Mouse (Mus musculus) bone marrow macrophage, adult 2 months (primary cell): ENCODE results near the gene Abt1.

Experiments used
- CTCF ChIP-seq: IDR thresholded peaks from 2 replicates; pipeline ENCODE4 v1.5.1; 2012; ENCODE audit warnings: low read depth, mild to moderate bottlenecking, low read length, moderate library complexity
- POLR2A ChIP-seq: IDR thresholded peaks from 2 replicates; pipeline ENCODE4 v1.6.1; 2012; ENCODE audit warnings: mild to moderate bottlenecking, low read depth, low read length, borderline replicate concordance

DNA sequence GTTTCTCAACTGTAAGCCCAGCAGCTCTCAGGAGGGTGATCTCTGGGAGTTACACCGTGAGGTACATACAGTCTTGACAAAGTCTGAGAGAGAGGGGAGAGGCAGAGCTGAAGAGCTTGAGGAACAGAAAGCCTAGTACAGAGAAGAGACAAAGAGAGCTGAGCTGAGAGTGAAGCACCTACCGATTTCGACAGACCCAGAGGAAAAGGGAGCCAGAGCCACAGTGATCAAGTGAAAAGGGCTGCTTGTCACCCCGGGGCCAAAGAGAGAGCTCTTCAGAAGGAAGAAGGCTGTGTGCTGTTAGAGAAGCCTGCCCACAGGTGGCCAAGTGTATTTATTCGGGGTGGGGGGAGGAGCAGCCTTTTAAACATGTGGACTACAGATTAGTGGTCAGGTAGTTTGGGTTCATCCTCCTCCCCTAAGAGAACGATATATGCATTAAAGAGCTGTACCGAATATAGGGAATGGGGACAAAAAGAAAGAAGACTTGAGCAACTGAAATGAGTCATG, 42.0 kb upstream of the Abt1 start, which contains the start of gene Btn1a1:
- TF ChIP-seq POLR2A (no peak), CTCF (no peak)
